Mouse (Mus musculus): ENCODE measurements around the gene 1700013G24Rik.

Gene 1700013G24Rik

DNA sequence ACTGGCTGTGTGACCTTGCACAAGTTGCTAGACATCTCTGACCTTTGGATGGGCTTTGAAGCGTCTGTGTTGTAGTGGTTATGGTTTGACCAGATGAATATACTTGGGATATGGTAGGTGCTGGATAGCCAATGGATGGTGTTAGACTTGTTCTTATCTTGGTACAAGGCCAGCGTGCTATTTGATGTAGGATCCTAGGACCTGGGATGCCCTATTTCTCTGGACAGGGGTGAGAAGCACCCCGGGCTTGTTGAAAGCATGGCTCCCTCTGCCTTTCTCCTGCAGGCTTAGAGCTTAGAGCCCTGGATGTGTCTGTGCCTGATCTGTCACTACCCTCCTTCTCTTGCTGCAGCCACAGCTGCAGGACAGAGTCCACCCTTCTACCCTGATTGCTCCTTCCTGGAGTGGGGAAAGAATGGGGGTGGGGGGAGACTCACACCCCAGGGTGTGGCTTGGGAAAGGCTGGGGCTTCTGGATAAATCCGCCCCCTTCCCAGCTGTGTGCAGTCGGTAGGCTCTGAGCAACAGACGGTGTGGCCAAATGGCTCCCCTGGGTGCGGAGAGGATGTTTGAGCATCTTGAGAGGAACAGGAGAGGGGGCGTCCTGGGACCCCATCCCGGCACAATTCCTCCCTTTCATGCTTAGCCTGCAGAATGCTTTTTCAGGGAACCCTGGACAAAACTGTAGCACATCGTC is 23.1 kb downstream of the 1700013G24Rik start:
- DNase-seq (ENCODE audit: low spot score in 2 of 2), result peak; percentile 30 to 54

GRCm38 (mm10) chr4:137476761-137477237 is 23.7 kb downstream of the 1700013G24Rik start:
- peak; percentile 41 to 63 for DNase-seq (ENCODE audit: low spot score in 2 of 2)

- no peak for DNase-seq (ENCODE audit: low spot score in 2 of 2)
Measured at GRCm38 (mm10) chr4:137477611-137478010, 24.5 kb downstream of the 1700013G24Rik start.

- DNase-seq (ENCODE audit: low spot score in 2 of 2), result no peak
Measured at GRCm38 (mm10) chr4:137478306-137478705, 25.2 kb downstream of the 1700013G24Rik start.

- DNase-seq (ENCODE audit: low spot score in 2 of 2), result no peak
Measured at GRCm38 (mm10) chr4:137479757-137480156, 26.7 kb downstream of the 1700013G24Rik start.

GRCm38 (mm10) chr4:137480191-137480992 is 27.3 kb downstream of the 1700013G24Rik start:
- no peak for DNase-seq (ENCODE audit: low spot score in 2 of 2)

GRCm38 (mm10) chr4:137480993-137481340 is 27.9 kb downstream of the 1700013G24Rik start:
- no peak for DNase-seq (ENCODE audit: low spot score in 2 of 2)

DNA sequence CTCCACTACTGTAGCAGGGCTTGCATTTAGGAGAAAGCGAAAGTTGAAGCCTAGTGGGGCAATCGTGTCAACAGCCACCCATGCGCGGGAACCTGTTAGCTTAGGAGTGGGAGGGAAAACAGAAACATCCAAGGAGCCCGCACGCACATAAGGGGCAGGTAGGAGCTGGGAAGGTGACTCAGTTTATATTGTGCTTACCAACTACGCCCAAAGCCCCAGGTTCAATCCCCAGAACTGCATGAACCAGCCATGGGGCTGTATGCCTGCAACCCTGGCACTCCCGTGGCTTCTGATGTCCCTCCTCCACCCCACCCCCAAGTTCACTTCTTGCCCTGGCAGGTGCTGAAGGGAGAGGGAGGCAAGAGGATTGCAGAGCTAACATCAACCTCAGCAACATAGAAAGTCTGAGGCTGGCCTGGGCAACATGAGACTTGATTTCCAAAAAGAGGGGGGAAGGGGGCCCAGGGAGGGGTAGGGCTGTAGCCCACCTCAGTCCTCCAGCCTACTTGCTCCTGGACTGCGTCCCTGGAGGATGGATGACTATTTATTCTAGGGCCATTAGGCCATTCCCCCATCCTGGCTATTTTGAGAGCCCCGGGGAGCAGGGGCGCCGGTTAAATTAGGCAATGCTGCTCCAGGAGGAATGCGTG is 28.4 kb downstream of the 1700013G24Rik start:
- no peak for DNase-seq (ENCODE audit: low spot score in 2 of 2)

DNA sequence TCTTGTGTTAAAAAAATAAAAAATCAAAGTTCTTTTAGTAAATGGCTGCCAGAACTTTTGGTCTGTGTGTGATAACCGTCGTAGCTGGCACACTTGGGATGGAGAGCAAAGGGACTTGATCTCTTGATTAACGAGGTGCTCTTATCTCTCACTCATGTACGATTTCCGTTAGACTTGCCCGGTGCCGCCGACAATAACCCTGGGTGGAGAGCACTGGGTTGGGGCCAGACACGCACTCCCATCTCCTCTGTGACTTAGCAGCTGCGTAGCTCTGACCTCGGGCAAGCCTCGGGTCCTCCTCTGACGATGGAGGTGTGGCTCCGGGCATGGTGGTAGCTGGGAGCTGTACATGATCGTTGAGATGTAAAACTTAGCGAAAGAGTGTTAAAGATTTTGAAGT is 30.8 kb downstream of the 1700013G24Rik start:
- DNase-seq (ENCODE audit: low spot score in 2 of 2), result peak in 1 of 2 experiments; percentile 38

GRCm38 (mm10) chr4:137484586-137484985 is 31.5 kb downstream of the 1700013G24Rik start:
- DNase-seq (ENCODE audit: low spot score in 2 of 2), result peak in 1 of 2 experiments; percentile 48

GRCm38 (mm10) chr4:137485258-137485960 is 32.3 kb downstream of the 1700013G24Rik start:
- no peak for DNase-seq (ENCODE audit: low spot score in 2 of 2)

DNA sequence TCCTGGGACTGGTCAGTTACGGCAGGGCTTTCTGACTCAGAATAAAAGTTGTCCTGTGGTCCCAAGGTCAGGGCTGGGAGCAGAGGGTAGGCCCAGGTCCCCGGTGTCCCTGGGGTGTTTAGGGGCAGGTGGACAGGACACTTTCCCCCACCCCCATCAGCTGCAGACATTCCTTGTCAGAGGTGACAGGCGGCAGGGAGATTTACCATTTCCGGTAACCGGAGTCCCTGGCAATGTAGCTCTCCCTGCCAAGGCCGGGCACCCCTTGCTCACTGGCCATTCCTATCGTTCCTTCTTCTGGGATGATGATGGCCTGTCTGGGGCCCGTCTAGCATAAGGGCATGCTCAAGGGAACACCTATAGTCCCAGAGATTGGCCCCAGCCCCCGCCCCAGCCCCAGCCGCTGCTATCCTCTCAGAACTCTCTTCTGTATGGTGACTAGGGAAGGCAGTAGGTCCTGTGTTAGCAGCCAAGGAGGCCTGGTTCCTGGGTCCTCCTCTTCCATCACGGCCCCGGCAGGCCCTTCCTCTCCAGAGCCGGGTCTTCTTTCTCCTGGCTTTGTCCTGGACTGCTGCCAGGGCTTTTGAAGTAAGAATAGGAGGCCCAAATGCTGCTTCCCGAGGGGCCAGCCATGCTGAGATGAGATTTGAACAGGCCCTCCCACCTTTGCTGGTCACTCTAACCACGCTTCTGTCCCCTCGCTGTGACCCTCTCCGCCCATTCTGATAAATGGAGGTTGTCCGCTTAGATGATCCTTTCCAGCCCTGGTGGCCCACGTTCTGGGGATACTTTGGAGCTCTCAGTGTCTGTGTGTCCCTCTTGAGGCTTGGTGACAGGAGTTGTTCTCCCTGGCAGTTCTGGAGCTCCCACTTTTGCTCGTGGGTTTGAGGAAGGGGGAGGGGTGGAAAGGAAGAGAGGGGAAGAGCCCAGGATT is 33.3 kb downstream of the 1700013G24Rik start:
- DNase-seq (ENCODE audit: low spot score in 2 of 2), result no peak

DNA sequence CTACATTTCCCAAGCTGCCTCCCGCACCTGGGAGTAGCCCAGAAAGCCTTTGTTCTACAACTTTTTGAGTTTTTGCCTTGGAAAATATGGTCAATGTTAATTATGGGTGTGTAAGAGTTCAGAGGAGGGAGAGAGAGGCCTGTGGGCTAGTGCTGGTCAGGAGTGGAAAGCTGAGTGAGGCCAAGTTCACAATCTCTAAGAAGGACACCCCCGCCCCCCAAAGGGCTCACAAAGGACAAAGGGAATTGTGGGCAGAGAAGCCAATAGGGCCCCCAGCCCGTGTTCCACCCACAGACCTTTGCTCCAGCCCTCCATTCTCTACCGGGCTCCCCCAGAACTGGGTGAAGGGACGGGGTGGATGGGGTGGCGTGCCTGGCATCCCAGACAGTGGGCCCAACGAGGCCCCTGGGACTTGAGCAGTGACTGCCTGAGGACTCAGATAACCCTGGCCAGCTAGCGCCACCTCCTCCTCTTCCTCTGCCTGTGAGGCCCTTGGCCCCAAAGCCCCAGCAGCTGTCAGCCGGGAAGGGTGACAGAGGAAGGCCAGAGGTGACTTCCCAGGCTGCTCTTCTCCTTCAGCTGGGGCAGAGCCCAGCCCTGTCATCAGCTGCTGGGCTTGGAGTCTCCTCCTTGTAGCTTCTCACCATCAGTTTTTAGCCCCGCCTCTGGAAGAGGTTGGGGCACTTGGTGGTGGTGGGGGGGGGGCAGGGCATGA is 34.4 kb downstream of the 1700013G24Rik start:
- peak in 1 of 2 experiments; percentile 69 for DNase-seq (ENCODE audit: low spot score in 2 of 2)

- no peak for DNase-seq (ENCODE audit: low spot score in 2 of 2)
Measured at GRCm38 (mm10) chr4:137488038-137488437, 35.0 kb downstream of the 1700013G24Rik start.

GRCm38 (mm10) chr4:137488571-137489303 is 35.7 kb downstream of the 1700013G24Rik start:
- peak in 1 of 2 experiments; percentile 48 for DNase-seq (ENCODE audit: low spot score in 2 of 2)

DNA sequence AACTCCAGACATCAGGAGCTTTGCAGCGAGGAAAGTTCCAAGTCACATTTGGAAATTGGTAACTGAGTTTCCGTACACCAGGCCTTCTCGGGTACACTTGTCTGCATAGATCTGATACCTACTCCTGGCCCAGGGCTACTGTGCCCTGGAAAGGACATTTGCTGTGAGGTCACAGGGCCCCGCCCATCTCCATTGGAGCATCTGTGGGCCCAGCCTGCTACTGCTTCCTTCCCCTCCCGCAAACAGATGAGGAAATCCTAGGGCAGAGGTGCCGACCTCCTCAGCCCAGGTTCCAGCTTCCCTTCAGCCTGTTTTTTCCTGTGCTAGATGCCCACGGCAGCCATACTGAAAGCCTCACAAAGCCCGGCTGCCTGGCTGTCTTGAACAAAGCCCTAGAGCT is 36.9 kb downstream of the 1700013G24Rik start:
- DNase-seq (ENCODE audit: low spot score in 2 of 2), result no peak

DNA sequence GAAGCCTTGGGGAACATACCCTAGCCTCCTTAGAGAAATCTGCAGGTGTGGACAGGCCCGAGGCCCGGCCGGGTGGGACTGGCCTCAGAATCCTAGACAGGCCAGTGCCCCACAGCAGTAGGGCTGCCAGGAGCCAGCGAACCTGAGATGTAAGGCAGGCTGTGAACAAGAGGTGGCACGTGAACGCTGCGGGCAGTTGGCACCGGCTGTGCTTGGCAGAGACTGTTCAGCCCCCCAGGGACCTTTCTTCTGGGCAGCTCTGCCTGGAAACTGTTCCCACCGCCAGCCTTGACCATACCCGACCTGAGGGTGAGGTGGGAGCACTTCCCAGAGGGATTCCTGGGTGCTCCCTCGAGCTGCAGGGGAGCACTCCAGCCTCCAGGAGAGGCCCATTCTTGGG is 39.5 kb downstream of the 1700013G24Rik start:
- peak in 1 of 2 experiments; percentile 43 for DNase-seq (ENCODE audit: low spot score in 2 of 2)

GRCm38 (mm10) chr4:137493187-137493586 is 40.1 kb downstream of the 1700013G24Rik start:
- DNase-seq (ENCODE audit: low spot score in 2 of 2), result no peak
